Mouse (Mus musculus) adrenal gland, postnatal 36 days (tissue): ENCODE measurements around the gene Ap3s2. TPM values are rescaled to one million over a fixed set of nuclear protein-coding genes. Genes with fewer than 3 reads are reported as not detected.

Source experiments
- DNase-seq, 2 experiments: peaks; one replicate each; pipeline ENCODE4 v3.0.0; 2021; ENCODE audit warnings: mixed read lengths in 1 of 2
- total RNA-seq, 2 experiments: library from RNA; stranded (reverse); gene quantifications; 2 replicates each; pipeline ENCODE4 v1.2.3; 2021

The Ap3s2 gene
- total RNA-seq, 2 experiments from 2014 or later = 25.8 to 30.7 TPM

DNA sequence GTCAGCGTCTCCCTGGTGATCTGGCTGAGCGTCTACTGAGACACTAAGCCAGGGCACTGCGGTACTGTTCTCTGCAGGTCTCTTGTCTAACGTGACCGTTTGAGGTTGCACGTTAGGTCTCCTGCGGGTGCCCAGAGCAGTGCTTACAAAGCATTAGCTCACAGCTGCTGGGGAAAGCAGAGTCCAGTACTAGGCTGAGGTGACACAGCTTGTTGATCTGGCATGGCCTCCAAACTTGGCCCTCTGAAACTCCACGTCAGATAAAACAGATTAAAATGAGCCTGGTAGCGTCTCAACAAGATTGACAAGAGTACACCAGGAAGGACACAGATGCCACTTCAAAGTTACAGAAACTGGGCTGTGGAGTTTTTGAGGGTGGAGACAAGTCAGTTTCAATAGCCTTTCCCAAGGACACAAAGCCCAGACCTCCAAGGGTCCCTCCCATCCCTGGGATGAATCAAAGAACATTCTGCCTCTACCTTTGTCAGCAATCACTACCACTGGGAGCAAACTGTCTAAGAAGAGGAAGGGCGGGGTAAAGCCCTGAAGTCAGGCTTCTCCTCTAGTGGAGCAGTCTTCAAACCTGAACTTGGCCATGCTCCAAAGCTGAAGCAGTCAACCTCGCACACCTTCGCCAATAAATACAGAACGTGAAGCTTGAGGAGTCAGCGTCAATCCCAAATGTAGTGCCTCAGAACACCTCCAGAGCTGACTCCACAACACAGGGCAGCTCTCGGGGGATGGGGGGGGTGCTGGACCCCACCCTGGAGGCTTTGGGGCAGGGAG is 29.8 kb downstream of the Ap3s2 start:
- DNase-seq = peak; percentile 27 to 35

DNA sequence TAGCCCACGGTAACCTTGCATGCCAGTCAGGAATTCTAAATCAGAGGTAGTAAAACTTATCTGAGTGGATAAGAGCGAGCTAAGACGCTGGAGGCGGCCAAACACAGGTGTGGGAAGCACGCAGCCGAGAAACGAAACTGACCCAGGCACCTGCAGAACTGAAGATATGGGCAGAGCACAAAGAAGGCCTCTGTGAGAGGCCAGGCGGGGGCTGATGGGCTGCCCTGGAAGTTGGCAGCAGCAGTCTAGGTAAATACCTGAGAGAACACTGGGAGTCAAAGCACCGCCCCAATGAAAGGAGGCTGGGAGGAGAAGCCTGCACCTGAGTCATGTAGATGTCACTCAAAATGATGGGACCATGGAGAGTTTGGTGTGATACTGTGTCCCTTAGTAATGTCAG is 31.8 kb downstream of the Ap3s2 start:
- no peak for DNase-seq

GRCm38 (mm10) chr7:79883613-79884334 is 36.7 kb downstream of the Ap3s2 start:
- DNase-seq = no peak

DNA sequence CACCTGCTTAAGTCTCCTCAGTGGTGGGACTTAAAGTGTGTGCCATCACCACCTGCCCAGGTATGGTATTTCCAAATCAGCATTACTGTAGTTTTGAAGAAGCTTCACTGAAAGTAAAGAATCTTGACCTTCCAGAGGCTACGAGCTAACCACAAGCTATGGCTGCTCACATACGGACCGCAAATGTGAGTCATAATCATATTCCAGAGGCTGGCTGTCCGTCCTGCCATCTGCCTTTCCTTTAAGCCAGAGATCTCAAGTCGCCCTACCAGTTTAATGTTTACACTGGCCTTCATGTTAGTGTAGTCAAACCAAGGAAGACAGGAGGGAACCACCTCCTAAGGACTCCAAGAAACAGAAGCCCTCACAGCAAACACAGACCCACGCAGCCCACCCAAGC is 38.5 kb downstream of the Ap3s2 start:
- DNase-seq = no peak

DNA sequence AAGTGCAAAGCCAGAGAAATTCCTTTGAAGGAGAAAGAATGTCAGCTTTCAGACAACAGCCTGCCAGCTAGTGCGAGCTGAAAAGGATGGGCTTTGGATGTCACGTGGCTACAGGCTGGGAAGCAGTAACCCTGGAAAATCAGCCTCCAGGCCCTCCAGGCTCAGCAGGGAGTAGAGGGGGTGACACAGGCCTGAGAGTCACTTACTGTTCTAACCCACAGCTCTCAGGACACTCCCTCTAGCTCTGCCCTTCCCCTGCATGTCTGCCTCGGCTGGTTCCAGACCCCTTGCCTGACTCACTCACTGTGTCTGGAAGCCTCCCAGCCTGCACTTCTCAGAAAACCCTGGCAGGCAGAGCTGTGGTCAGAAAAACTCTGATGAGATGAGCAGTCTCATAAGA is 39.5 kb downstream of the Ap3s2 start:
- peak; percentile 46 to 48 for DNase-seq

DNA sequence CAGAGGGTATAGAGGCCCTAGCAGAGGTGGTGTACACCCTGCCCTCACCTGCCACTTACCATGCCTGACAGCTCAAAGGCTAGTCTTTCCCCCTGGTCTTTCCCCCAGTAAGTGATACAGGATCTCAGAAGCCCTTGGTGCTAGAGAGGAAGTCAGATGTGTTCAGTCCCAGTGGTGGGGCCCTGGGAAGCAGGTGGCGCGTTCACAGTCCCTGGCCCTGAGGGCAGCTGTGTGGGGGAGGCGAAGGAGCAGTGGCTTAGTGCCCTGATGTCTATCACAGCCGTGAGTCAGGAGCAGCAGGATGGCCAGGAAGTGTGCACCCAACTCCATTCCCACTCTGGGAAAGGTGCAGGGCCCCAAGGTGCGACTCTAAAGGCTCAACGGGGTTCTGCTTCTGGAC is 40.4 kb downstream of the Ap3s2 start:
- DNase-seq = no peak

- DNase-seq = no peak
Measured at GRCm38 (mm10) chr7:79878455-79879025, 41.9 kb downstream of the Ap3s2 start.

DNA sequence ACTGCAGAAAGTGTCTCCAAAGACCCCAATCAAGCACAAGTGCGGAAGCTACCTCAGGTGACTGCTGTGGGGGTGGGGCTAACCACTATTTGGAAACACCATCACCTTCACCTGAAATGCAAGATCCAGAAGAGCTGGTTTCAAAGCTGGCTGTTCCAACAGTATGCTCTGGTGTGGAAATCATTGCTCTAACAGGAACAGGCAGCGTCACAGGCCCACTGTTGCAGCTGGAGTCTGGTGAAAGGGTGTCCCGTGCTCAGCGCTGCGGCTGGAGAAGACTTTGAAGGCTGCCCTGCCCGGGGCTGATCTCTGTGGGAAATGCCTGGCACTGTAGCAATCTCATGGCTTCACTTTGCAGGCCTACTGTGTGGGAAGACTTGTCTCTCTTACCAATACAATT is 47.0 kb downstream of the Ap3s2 start:
- DNase-seq = no peak

DNA sequence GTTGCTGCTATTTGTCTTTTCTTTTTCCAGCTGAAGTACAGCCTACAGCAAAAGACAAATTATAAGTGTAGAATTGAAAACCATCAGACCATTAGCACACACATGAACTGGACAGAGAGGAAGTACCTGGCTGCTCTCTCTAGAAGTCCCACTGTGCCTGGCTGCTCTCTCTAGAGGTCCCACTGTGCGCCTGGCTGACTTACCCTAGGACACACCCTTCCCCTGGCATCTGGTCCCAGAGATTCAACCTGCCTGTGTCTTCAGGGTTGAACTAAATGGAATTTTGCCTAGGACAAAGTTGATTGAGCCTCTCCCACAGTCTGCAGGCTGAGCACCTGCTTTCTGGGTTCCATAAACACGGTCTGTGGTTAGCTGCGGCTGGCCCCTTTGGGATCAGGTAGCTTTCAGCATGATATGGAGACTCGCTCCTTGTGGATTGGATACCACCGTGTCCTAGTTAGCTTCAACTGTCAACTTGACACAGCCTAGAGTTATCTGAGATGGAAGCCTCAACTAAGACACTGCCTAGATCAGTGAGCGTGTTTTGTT is 48.6 kb downstream of the Ap3s2 start:
- no peak for DNase-seq

DNA sequence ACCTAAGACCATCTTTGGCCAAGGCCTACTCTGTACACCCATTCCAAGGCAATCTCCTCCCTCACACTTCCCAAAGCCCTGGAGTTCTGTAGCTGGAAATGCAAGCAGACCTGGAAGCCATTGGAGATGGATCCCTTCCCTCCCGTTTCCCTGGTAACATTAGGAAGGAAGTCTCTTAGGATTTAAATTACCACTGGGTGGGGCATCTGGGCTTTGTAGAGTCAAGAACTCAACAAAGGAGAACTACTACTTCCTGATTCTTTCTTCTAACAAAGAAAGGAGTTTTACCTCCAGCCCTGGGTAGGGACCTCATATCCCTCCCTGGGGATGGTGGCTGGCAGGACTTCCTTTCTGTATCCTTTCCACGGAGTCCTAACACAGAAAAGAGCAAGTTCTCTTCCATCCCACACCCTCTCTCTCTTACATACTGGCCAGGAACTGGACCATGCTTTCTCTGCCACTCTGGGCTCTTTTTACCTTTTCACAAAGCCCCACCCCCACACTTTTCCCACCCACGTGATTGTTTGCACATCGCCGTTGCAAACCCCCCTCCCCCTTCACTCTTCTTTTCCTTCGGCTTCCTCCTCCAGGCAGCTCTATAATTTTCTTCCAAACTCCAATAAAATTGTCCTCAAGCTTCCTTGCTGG is 51.3 kb downstream of the Ap3s2 start:
- no peak for DNase-seq

DNA sequence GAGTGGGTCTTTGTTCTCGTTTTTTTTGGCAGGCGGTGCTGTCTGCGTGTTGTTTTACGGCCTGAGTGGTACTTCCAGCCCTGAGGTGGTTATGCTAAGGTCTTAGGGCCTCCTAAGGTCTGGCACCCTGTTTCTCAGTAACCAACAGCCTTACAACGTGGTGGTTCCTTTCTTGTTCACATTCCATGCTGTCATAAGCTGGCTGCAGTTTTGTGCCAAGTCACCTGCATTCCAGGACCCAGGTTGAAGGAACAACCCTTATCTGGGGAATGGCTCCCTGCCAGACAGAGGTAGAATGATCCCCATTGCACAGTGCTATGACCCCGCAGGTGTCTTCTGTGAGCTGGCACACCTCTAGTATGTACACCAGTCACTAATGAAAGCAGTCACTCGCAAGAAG is 52.0 kb downstream of the Ap3s2 start:
- no peak for DNase-seq

GRCm38 (mm10) chr7:79867861-79868260 is 52.6 kb downstream of the Ap3s2 start:
- DNase-seq = no peak

GRCm38 (mm10) chr7:79866294-79867000 is 54.0 kb downstream of the Ap3s2 start:
- no peak for DNase-seq

GRCm38 (mm10) chr7:79861794-79862193 is 58.7 kb downstream of the Ap3s2 start:
- DNase-seq = no peak

GRCm38 (mm10) chr7:79860811-79861210 is 59.6 kb downstream of the Ap3s2 start, which contains the start of gene Anpep:
TSS of gene Anpep (minus strand) at chr7:79861059.
- DNase-seq = no peak

DNA sequence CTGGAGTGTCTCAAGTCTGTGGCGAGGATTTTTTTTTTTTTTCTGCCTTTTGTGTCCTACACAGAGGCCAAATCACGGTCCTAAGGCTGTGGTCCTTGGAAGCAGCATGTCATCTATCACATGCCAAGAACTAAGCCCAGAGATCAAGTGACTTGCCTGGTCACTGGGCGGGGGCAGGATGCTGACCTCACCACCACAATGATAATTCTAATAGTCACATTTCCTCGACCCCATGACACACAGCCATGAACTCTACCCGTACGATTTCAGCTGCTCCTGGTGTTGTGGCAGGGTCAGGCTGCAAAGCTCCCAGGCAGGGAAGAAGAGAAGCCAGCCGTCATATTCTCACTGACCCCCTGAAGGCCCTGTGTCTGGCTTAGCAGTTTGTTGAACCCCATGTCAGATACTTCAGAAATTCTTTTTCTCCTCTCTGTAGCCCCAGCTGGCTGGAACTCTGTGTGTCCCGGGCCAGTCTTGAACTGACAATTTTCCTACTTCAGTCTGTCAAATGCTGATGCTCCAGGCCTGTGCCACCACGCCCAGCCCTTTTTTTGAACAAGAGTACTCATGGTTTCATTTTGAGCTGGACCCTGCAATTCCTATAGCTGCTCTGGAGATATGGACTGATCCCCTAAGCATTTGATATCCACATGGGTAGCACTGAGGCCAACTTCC is 61.4 kb downstream of the Ap3s2 start:
- peak; percentile 39 to 41 for DNase-seq

GRCm38 (mm10) chr7:79858202-79858934 is 62.1 kb downstream of the Ap3s2 start:
- no peak for DNase-seq

GRCm38 (mm10) chr7:79856305-79856704 is 64.1 kb downstream of the Ap3s2 start:
- DNase-seq = no peak

DNA sequence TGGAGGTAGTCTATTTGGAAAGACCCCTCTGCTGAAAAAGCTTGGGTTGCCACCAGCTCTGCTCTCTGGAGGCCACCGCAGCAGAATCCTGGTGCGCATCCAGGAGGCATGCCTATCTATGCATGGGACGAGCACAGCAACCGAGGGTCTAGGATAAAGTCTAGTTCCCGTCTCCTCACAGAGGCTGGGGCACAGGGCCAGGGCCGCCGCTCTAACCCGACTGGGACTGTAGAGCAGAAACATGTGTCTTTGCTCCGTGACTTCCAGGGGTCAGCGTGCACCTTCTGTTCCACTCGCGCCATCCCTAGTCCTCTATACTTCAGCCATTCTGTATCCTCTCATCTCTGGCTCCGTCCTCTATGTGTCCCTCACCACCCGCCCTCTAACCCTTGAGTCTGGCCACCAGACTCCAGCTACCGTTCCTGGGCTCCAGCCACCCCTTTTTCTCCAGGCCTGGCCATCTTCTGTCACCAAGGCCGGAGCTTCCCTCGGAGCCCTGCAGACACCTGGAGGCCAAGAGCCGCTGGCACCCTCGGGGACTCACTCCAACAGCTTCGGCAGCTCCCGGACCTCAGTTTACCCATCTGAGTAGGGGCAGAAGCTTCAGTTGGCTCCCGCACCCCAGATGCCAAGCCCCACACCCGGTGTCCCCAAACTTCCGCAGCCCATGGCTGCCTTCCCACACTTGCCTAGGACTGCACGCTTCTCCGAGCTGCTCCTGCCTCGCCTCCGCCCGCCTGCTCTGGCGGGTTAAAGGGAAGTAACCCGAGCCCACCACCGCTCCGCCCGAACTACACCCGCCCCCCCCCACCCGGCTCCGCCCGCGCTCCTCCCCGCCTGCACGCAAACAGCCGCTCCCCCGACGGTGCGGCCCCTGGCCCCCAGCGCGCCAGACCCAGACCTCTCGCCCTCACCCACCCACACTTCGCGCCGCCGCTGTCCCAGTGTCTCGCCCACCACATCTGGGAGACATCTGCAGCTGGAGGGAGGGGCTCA is 72.7 kb downstream of the Ap3s2 start:
- DNase-seq = peak in 1 of 2 experiments; percentile 35
